Mouse (Mus musculus): ENCODE measurements around the gene Tmem140.
A peak's percentile ranks its signal among the peaks of the same experiment; 100 is the strongest.

GRCm38 (mm10) chr6:34877509-34878321 lies 14.8 kb downstream of the Tmem140 start, which contains the start of gene Cyren:
- TF ChIP-seq CTCF (IDR thresholded peaks at IDR 0.05; ENCODE audit: low read depth) (peak; percentile 70), EP300 (IDR thresholded peaks at IDR 0.05; ENCODE audit: low read depth) (no peak)
